Mouse (Mus musculus) layer of hippocampus, postnatal 36 days (tissue): ENCODE data around the gene Pakap. TPM values are rescaled to one million over a fixed set of nuclear protein-coding genes. Genes with fewer than 3 reads are reported as not detected.
A peak's percentile ranks its signal among the peaks of the same experiment; 100 is the strongest.

Experiments used
- DNase-seq, 2 experiments: peaks; one replicate each; pipeline ENCODE4 v3.0.0; 2022
- total RNA-seq, 2 experiments: library from RNA; stranded (reverse); gene quantifications; 2 replicates each; pipeline ENCODE4 v1.2.3; 2021

Gene Pakap
- total RNA-seq, 2 experiments from 2014 or later = 18.3 to 23.7 TPM

DNA sequence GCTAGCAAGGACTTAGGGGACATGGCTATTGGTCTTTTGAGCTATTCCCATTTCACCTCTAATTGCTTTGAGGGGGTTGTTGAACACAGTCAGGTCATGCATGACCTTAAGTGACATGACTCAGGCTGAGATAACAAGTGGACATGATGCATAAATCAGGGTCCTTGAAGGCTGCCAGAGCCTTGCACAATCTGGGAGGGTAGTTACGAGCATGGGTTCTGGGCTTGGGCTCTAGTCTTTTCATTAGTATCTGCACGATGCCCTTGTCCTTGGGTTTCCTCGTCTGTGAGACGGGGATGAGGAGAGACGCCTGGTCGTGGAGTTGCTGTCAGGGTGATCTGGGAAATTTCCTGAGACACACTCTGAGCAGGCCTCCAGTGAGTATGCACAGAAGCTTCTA is 6.7 kb downstream of the Pakap start:
- no peak for DNase-seq

DNA sequence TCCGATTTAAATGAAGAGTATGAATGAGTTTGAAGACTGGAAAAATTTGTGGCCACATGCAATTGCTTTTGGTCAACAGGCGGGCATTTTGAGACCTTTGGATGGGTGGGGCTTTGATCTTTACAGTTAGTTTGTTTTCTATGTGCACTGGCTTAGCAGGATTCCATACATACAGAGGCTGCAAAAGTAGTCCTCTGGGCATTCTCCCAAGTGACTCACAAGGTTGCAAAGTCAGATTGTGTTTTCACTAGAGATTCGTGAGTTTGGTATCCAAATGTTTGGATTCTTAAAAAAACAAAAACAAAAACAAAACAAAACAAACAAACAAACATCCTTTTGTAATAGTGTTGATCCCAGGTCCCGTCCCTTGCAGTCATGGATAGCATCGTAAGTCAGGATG is 7.7 kb downstream of the Pakap start:
- DNase-seq = no peak

DNA sequence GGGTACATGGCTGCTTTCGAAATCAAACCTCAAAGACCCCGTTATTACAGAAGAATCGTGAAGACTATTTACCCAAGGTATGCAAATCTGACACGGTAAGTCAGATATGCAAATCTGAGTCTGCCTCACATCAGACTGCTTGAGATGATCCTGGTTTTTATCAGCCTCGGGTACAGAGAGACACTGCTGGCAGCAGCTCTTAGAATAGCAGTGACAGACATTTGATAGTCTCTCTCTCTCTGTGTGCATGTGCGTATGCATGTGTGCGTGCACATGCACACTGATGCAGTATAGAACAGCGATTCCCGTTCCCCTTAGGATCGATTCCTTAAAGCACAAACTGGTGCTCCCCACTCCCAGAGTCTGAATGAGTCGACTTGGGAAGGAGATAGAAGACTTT is 8.1 kb downstream of the Pakap start:
- DNase-seq = no peak

DNA sequence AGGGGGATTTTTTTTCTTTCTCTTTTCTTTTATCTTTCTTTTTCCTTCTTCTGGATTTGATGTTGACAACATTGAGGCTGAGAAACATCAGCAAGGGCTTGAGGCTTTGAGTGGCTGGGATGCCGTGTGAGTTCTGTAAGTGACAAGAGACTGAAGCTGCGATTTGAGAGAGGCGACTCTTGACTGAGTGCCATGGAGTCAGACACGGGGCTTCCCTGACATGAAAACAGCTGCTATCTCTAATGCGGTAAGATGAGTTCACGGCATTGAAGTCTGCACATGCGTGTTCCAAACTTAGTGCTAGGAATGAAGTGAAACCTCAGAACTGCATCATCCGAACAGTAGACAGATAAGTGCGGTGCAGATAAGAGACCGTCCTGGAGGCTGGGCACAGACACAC is 11.7 kb downstream of the Pakap start:
- no peak for DNase-seq

DNA sequence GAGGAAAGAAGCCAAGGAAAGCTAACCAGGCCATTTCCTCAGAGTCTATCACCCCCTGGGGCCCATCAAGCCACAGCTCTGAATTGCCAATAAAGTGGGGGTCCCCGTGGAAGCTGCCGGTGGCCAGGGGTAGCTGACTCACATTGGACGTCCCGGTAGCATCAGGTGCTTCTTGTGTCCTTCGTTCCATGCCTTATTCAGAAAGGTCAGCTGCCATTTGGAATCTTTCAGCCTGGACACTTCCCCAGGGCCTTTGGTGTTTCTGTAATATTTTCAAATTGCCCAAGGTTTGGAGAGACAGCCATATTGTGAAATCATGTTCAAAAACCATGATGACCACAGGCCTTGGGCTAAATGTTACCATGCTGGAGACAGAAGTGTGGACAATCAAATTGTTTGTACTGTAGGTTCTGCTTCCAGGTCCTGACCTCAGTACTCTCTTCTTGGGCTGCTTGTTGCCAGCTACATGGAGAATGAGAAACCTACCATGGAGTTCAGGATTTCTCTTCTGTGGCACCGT is 17.4 kb downstream of the Pakap start:
- DNase-seq = no peak

DNA sequence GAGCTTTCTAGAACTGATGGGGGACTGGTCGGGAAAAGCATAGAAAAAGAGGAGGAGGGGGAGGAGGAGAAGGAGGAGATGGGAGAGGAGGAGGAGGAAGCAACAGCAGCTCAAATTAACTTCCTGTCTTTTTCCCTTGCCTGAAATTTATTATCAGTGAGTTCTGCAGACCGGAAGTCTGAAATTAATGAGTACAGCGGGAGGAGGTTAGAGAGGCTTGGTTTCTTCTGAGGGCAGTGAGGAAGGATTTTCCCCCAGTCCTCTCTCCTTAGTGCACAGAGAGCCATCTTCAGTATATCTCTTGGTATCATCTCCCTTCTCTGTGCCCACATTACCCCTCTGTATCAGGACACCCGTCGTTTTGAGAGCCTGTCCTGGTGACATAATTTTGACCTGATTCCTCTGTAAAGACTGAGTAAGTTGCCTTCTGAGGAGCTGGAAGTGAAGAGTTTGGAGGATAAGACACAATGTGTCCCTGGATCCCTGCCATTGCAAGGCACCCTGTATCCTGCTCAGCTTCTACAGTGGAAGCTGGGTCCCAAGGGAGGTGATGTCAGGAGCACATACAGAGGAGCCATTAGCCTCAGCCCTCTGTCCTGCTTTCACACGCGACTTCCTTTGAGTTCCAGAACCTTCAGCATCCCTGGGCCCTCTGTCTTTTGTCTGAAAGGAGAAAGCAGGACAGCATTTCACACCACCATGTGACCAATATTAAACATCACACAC is 19.1 kb downstream of the Pakap start:
- no peak for DNase-seq

DNA sequence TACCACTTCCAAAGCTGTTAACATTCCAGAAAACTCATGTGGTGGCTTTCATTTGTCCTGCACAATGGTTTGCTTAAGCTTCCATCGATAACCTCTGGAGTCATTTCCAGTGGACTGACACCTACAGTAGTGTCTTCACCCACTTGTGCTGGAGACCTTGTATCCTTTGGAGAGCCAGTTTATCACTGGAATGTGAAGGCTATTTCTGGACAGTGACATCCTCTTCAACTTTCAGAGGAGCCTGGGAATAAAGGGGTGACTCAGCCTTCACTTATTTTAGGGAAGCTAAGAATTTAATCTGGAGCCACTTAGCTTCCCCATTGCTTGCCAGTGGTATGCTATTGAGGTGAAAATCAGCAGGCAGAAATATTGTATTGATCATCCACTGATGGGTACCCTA is 20.4 kb downstream of the Pakap start:
- no peak for DNase-seq

DNA sequence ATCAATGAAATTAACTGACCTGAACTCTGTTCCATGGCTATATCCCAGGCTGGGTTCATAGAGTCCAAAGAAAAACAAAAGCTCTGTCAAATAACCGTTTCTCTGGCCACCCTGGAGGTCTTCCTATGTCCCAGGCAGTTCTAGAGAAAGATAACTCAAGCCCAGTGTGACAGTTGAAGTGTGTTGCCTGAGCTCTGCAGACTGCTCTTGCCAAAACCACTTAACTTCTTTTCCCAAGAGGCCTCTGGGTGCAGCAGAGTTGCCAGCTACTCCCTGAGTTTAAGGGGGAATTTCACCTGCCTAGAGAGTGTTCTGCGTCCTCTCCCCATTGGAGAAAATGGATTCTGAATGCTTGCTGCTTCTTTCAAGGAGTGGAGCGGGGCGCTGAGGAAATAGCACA is 24.8 kb downstream of the Pakap start:
- DNase-seq = no peak

DNA sequence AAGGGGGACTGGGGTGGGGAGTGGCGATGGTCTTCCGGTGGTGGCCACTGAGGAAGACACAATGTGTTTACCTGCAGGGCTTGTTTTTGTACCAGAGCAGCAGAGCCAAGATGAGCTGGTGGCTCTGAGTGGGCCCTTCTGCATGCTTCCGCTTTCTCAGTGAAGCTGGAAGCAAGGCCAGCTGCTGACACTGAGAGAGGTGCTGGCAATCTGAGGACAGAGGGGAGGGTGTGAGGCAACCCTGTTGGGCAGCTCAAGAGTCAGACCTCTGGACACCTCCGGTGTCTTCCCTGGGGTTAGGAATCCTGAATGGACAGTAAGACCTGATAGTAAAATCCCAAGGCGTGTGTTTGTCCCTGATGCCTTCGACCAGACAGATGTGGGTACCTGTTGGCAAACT is 32.0 kb downstream of the Pakap start:
- DNase-seq = no peak

DNA sequence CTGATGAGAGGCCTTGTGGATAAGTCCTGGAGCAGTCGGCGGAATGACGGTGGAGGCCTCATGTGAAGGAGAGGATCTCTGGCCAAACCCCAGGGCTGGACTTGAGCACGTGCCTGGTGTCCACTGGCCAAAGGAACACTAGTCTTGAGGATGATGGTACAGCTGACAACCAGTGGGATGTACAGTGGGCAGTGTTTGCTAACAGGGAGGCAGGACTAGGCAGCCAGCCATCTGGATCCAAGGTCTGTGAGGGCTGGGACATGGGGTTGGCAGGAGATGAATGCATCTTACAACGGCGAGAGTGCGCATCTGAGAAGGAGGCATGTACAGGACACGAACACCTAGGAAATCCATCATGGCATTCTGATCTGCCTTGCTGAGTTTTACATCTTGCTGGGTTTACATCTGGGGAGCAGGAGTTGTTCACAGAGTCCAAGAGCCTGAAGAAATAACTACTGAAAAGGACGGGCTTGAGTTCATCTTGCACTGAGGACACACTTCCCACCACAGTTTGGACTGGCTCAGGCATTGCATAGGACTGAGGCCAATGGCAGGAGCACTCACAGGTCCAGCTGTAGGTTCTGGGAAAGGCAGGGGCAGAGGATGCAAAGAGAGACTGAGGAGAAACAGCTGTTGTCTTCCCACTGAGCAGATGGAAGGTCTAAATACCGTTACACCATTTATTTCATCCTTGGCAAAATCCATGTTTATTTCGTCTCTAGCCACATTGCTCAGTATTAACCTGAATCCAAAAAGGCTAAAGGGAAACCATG is 32.9 kb downstream of the Pakap start:
- DNase-seq = no peak

DNA sequence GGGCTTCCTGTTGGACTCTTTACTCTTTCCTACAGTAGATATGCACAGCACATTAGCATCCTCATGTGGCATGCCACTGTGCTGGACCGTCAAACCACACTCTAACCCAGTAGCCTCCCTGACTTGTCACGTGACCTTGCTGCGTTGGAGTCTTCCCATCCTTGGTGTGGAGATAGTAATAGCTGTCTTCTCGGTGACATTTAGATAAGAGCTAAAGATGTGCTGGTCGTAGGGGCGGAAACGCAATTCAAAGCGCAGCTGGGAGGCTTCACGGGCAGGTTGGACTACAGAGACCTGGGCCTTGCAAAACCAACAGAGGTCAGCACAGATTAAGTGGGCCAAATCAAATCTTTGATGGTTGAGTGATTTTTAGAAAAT is 33.5 kb downstream of the Pakap start:
- DNase-seq = no peak

DNA sequence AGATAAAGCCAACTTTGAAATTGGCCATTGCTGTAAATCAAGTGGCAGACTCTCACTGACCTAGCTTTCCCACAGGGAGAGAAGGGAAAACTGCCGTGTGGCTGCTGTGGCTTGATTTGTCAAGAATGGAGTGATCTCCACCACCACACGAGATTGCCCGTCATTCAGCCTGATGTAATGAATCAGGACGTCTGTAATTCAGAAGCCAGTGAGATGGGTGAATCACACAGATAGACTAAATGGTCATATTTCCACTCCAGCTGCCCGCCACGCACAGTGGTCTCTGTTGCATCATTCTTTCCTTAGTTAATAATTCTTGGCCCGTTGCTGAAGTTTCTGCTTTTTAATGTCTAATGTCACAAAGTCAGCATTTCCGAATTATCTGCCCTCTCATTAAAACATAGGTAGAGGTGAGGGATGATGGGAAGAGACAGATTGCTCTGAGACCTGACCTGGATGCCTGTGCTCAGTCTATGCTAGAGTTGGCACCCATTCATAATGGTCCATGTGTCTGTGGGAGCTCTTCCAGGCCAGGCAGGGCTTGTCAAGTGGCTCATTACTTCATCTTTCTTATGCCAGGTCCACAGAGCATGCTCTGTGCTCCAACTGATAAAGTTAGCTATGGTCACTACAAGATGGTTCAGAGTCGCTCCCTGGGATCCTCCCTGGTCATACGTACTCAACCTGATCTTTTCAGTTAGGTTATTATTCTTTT is 34.1 kb downstream of the Pakap start:
- no peak for DNase-seq

DNA sequence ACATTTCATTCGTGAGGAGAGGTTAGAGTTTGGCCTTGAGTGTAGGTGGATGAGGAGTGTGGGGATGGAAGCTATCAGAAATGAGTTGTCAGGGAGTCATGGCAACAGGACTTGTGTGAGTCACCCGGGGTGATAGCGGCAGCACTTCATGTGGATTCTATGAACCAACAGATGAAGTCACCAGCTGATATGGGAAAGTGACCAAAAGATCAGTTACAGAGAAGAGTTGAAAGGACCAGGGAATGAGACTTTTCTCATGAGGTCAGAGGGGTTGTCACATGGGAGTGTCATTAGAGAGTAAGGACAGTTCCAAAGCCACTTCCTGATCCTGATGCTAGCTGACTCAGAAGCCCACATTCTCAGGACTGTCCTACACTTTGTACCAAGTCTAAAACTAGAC is 38.3 kb downstream of the Pakap start:
- DNase-seq = no peak

DNA sequence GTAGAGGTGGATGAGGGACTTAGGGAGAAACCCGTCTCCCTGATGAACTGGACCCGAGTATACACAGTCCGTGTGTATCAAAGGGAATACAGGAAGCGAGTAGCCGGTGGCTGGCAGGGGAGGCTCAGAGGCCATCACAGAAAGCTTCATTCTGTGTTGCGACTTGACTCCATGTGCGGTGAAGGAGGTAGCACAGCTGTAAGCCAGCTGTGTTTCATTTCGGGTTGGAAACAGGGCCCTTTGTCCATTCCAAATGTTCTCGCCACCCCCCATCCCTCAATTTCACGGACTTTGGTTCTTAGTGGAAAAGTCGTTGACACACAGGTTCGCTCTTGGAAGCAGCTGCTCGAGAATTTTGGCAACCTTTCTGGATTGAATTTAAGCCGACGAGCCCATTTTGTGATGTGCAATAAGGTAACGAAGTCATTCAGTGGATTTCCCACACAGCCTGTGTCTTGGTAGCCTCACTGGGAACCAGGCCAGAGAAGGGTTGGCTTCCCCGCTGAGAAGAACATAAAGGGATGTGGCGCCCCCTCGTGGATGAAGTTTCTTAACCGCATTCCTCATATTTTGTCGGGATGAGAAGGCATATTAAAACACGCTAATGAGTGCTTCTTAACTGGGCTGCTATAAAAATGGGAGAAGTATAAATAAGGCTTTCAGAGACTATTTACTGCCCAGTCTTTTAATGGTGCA is 39.4 kb downstream of the Pakap start:
- DNase-seq = peak; percentile 85

DNA sequence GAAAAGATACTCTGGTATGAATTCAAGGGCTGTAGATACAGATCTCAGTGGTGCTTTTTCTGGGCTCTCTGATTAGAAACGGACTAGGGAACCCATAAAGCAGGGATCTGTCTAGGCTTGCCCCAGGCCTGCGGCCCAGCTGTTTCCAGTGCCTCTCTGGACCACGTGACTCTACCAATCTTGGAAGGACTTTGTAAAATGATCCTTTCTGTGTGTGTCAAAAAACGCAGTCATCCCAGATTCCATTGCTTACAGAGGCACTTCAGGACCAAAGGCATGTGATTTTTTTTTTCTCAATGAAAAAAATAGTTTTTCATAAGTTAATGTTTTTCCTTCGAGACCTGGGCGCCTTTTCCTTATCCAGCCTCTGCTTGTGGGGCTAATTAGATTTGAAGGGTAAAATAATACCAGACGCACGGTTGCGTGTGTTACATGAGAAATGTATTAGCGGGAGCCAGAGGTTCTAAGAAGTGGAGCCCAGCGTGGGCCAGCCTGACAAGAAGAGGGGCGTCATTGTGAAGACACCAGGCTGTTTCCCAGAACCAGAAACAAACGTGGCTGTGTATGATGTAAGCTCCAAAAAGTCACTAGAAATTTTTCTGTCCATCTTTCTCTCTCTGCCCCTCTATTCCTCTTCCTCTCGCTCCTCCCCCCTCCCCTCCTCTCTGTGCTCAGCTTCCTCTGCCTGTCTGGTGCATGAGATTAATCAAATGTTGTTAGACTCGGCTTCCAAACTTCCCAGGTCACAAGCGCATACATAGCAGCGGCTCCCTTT is 43.5 kb downstream of the Pakap start:
- DNase-seq = no peak

DNA sequence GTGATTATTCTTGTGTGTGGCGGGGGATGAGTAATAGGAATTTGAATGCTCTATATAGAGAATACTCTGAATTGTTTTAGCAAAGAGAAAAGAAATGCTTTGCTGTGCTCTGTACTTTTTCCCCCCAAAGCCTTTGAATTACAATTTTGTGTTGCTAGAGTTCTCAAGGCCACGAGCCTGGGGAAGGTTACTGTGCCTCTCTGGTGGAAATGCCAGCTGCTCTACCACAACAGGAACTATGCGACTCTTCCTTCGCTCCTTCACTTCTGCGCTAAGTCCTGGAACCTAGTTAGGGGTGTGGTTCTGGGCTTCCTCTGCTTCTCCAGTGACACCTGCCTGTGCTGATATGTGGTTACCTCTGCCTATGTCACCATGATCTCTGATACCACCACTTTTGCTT is 44.7 kb downstream of the Pakap start:
- DNase-seq = no peak

DNA sequence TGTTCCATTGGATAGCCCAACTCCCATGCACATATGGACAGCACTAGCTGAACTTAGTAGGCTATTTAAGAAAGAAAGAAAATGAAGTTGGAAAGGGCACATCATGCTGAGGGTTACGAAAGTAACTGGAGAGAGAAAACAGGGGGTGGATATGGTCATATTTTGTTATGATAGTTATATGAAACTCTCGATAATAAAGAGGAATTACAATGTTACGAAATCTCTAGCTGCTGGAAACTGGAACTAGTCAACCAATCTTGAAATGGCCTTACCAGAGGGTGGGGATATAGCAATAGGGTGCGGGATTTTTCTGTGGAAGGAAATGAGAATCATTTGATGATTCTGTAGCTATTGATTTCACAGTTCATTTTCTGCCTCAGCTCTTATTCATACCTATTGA is 46.7 kb downstream of the Pakap start:
- DNase-seq = no peak

DNA sequence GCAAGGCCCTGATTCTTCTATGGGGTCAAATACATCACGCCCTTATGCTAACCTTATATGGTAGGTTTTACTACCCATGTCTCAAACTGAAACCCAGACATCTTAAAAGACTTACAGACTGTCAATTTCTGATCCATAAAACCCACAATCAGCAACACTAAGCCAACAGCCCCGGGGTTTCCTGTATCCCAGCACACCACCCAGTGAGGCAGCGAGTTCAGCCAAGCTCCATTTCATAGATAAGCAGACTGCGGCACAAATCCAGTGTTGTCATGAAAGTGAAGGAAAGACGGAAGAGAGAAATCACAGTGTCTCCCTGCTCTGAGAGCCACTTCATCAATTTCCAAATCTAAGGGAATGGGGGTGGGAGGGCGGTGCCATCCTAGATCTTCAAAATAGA is 50.8 kb downstream of the Pakap start:
- no peak for DNase-seq

DNA sequence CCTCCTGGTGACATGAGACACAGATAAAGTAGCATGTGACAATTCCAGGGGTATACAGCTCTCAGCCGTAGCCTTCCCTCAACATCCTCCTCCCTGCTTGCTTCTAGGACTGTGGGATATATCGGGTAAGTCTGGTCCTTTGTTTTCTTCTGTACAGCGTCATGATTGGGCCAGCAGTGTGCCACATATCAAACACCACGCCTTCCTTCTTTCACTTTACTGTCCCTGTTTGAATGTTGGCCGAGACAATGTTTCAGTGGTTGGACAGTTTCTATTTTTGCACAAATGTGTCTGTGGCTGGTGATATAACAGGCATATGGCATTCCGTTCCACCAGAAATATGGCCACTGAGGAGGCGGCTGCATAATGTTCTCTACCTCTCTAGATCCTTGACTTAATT is 54.8 kb downstream of the Pakap start:
- DNase-seq = no peak

DNA sequence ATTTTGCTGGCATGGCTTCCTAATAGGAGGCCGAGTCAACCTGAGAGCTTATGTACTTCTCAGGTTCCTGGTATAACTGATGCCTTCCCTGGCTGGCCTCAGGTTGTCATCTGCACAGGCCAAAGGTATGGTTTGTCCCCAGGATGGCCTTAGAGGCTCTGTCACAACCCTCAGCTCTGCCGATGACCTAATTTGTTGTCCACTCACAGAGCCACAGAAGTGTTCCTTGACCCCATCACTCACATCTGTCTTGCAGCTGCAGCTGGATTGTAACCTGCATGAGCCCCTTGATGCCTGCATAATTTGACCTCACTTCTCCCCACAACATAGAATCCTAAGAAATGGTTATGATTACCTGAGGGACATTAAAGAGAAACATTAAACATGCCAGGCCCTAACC is 56.8 kb downstream of the Pakap start:
- no peak for DNase-seq

DNA sequence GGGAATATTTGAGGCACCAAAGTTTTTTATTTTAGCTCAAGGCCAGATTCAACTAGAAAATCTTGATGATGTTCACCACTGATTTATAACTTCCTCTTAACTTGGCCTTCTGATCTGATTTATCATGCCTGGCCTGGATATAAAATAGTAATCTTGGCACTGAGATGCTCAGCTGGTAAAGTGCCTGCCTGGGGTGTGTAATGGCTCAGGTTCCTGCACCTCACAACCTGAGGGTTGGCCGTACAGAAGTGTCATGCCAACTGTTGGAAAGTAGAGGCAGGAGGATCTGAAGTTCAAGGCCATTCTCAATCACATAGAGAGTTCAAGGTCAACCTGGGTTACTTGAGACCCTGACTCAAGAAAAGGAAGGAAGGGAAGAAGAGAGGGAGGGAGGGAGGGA is 57.3 kb downstream of the Pakap start:
- no peak for DNase-seq

DNA sequence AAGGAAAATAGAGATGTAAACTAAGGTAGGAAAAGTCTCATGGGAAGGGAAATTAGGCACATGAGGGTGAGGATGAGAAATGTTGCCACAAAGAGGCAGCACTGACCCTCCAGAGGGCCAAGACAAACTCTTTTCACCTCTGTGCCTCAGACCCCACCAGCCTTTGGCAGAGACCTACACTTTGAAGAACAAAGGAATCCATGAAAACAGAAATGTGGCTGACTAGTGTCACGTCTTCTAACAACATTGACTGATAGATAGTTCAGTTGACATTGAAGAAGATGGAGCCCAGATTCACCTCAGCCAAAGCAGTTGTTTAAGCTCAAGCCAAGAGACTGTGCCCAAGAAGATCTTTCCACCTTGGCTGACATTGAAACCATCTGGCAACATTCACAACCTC is 57.8 kb downstream of the Pakap start:
- no peak for DNase-seq
